Mouse (Mus musculus) right cerebral cortex, postnatal 14 days (tissue): ENCODE results near the gene Rab12.

Experiments
- DNase-seq: peaks from one replicate; pipeline ENCODE4 v3.0.0; 2022

Rab12 gene

GRCm38 (mm10) chr17:66447978-66448377, 71.6 kb downstream of the Rab12 start:
- DNase-seq: no peak

GRCm38 (mm10) chr17:66447007-66447312, 72.6 kb downstream of the Rab12 start:
- DNase-seq: no peak

GRCm38 (mm10) chr17:66446196-66447006, 73.1 kb downstream of the Rab12 start:
- DNase-seq: no peak
